Mouse (Mus musculus) heart, adult 2 months (tissue): ENCODE results near the gene Hpgd.

ENCODE experiments used
- CTCF ChIP-seq: fragments of 200-600 bp; IDR thresholded peaks from 2 replicates; pipeline ENCODE4 v1.8.1; 2022; ENCODE audit warnings: antibody characterized with exemption, mild to moderate bottlenecking, moderate library complexity
- EP300 ChIP-seq: fragments of 200-500 bp; IDR thresholded peaks from 2 replicates; pipeline ENCODE4 v1.6.1; 2011; ENCODE audit warnings: low read depth, low read length, control low read depth; ENCODE audit not compliant: insufficient read depth
- POLR2A ChIP-seq: fragments of 200-500 bp; IDR thresholded peaks from 2 replicates; pipeline ENCODE4 v1.6.1; 2011; ENCODE audit warnings: mild to moderate bottlenecking, low read depth, low read length, control low read depth; ENCODE audit not compliant: insufficient read depth

GRCm38 (mm10) chr8:56286717-56287116 lies 7.7 kb upstream of the Hpgd start:
- TF ChIP-seq CTCF (no peak), POLR2A (no peak), EP300 (no peak)
